Mouse (Mus musculus) forebrain, postnatal 0 days (tissue): ENCODE measurements around the gene Vmn2r78. TPM values are rescaled to one million over a fixed set of nuclear protein-coding genes. Genes with fewer than 3 reads are reported as not detected.
"Not testable (repeated sequence)": the region's sequence is repeated elsewhere in the genome, so short reads cannot be mapped to it uniquely, and the experiment has no call there.

Experiments
- ATAC-seq: fragments of 200-750 bp; cut with Nextera tagmentation; 2 replicates; pipeline ENCODE4 v1.8.0; 2017; ENCODE audit warnings: mild to moderate bottlenecking, moderate library complexity
- DNase-seq: peaks from one replicate; pipeline ENCODE4 v3.0.0-alpha.2; 2015
- H3K27ac ChIP-seq: fragments of 300-500 bp; sonication (generic); 2 replicates; pipeline ENCODE4 v1.5.1; 2014; ENCODE audit warnings: low read depth, mild to moderate bottlenecking, antibody characterized with exemption, low read length, moderate library complexity, mixed read lengths
- H3K27me3 ChIP-seq: fragments of 300-500 bp; sonication (generic); 2 replicates; pipeline ENCODE4 v1.6.1; 2014; ENCODE audit warnings: mild to moderate bottlenecking, low read length, mixed read lengths; ENCODE audit not compliant: insufficient read depth
- H3K36me3 ChIP-seq: fragments of 300-500 bp; sonication (generic); 2 replicates; pipeline ENCODE4 v1.6.1; 2014; ENCODE audit warnings: mild to moderate bottlenecking, moderate library complexity; ENCODE audit not compliant: insufficient read depth
- H3K4me1 ChIP-seq: fragments of 300-500 bp; sonication (generic); 2 replicates; pipeline ENCODE4 v1.6.1; 2014; ENCODE audit warnings: antibody characterized with exemption; ENCODE audit not compliant: insufficient read depth
- H3K4me2 ChIP-seq: fragments of 300-500 bp; sonication (generic); 2 replicates; pipeline ENCODE4 v1.6.1; 2014; ENCODE audit warnings: low read depth, mild to moderate bottlenecking, moderate library complexity
- H3K4me3 ChIP-seq: fragments of 300-500 bp; sonication (generic); 2 replicates; pipeline ENCODE4 v1.5.1; 2014; ENCODE audit warnings: low read depth, low read length, mixed read lengths
- H3K9ac ChIP-seq: fragments of 300-500 bp; sonication (generic); 2 replicates; pipeline ENCODE4 v1.6.1; 2014; ENCODE audit warnings: mild to moderate bottlenecking
- H3K9me3 ChIP-seq: fragments of 300-500 bp; sonication (generic); 2 replicates; pipeline ENCODE4 v1.6.1; 2016; ENCODE audit warnings: low read length
- CTCF ChIP-seq: sonication (generic); IDR thresholded peaks from 2 replicates; pipeline ENCODE4 v1.5.1; 2016; ENCODE audit warnings: antibody characterized with exemption, control low read depth, low read depth
- WGBS: fragments of 180-500 bp; shearing (Covaris S2); extraction: QIAGEN DNeasy Blood & Tissue Kit; methylation state at CpG from one replicate; pipeline ENCODE4 v1.1.7; 2014; 5-methylcytosine and 5-hydroxymethylcytosine counted together
- polyA plus RNA-seq: library from polyadenylated mRNA; unstranded; fragments of >200 nt; fragmentation: Nextera tagmentation; extraction: Ambion mirVana; gene quantifications from 2 replicates; pipeline ENCODE4 v1.2.1, GENCODE M21; 2015
- total RNA-seq: library from RNA; depleted of rRNA; stranded (reverse); fragments of >200 nt; gene quantifications from 2 replicates; pipeline ENCODE4 v1.2.3, GENCODE M21; 2014; rRNA removed

The Vmn2r78 gene
- total RNA-seq (not detected in 2 replicates), polyA plus RNA-seq (not detected in 2 replicates)

- not testable (repeated sequence) for H3K27me3 ChIP-seq, H3K4me3 ChIP-seq, DNase-seq, H3K27ac ChIP-seq, H3K9me3 ChIP-seq, ATAC-seq, H3K4me1 ChIP-seq, H3K4me2 ChIP-seq, H3K9ac ChIP-seq, H3K36me3 ChIP-seq
- 87% methylated on average over 2 of the region's 2 CpGs for WGBS
Observed at GRCm38 (mm10) chr7:86914794-86915193, at the start of gene Vmn2r78. Gene Vmn2r78, plus strand, starts transcription at chr7:86915094.

DNA sequence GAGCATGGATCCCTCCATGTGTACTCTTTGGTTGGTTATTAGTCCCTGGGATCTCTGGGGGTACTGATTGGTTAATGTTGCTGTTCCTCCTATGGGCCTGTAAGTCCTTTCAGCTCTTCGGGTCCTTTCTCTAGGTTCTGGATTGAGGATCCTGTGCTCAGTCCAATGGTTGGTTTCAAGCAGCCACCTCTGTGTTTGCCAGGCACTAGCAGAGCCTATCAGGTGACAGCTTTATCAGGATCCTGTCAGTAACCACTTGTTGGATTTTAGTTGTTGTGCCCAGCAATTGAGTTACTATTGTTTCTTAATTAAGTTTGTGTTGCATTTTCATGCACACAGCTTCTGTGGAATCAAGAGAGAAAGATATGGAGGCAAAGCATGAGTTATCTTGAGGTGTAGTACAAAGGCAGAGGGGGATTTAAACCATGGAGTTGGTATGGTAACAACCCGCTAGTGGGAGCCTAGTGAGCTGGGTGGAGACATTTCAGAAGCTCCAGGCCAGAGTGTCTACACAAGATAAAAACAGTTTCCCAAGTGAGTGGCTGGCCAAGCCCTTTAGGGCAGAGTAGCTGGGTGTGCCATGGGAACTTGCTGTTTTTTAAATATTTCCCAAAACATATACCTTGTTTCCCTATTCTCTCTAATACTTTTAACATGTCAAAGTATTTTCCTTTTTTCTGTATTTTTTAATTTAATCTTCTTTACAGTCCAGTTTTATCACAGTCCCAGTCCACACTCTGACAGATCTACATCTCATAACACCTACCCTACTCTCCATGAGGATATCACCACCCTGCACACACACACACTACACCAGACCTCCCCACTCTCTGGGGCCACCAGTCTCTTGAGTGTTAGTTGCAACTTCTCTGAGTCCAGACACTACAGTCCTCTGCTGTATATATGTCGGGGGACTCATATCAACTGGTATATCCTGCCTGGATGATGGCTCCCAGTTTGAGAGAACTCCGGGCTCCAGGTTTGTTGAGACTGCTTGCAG, 25.1 kb upstream of the Vmn2r78 start:
- H3K4me1 ChIP-seq: no peaks in the 10 kb centered on the region
- no peak for DNase-seq
- TF ChIP-seq CTCF: no peak
- no peaks in the 10 kb centered on the region for H3K36me3 ChIP-seq
- no peak overlapping the region for H3K27ac ChIP-seq
- H3K27me3 ChIP-seq: no peaks in the 10 kb centered on the region
- no peak for ATAC-seq
- H3K9me3 ChIP-seq: no peaks in the 10 kb centered on the region
- H3K4me2 ChIP-seq: no peak overlapping the region
- 88% methylated on average over 4 of the region's 4 CpGs for whole genome bisulfite sequencing
- no peak overlapping the region for H3K9ac ChIP-seq
- H3K4me3 ChIP-seq: no peak overlapping the region

- Histone ChIP-seq H3K4me1 (no peaks in the 10 kb centered on the region), H3K27me3 (no peaks in the 10 kb centered on the region), H3K36me3 (no peaks in the 10 kb centered on the region), H3K4me3 (no peak overlapping the region), H3K9ac (no peak overlapping the region), H3K4me2 (no peak overlapping the region), H3K9me3 (no peaks in the 10 kb centered on the region), H3K27ac (no peak overlapping the region)
- TF ChIP-seq CTCF: no peak
- WGBS: 80% methylated on average over 5 of the region's 5 CpGs
- DNase-seq: no peak
- ATAC-seq: no peak
Observed at GRCm38 (mm10) chr7:86937288-86937687, 22.4 kb downstream of the Vmn2r78 start.

GRCm38 (mm10) chr7:86994700-86995099, 79.8 kb downstream of the Vmn2r78 start:
- no peak overlapping the region for H3K4me3 ChIP-seq
- no peaks in the 10 kb centered on the region for H3K4me1 ChIP-seq
- ATAC-seq: no peak
- no peak overlapping the region for H3K9ac ChIP-seq
- no peak overlapping the region for H3K4me2 ChIP-seq
- H3K9me3 ChIP-seq: no peaks in the 10 kb centered on the region
- no peak for TF ChIP-seq CTCF
- no peaks in the 10 kb centered on the region for H3K27me3 ChIP-seq
- 78% methylated on average over 1 of the region's 1 CpGs for WGBS
- no peaks in the 10 kb centered on the region for H3K36me3 ChIP-seq
- H3K27ac ChIP-seq: no peak overlapping the region
- DNase-seq: no peak

- not testable (repeated sequence) for H3K27me3 ChIP-seq, H3K27ac ChIP-seq, H3K4me2 ChIP-seq, ATAC-seq, H3K4me1 ChIP-seq, H3K9me3 ChIP-seq, H3K9ac ChIP-seq, H3K36me3 ChIP-seq, DNase-seq, H3K4me3 ChIP-seq
- 82% methylated on average over 1 of the region's 1 CpGs for WGBS
Observed at GRCm38 (mm10) chr7:86995815-86996214, 80.9 kb downstream of the Vmn2r78 start, which contains the start of gene Vmn2r79. Gene Vmn2r79, plus strand, starts transcription at chr7:86996115.

Other genes starting within 250 kb of the Vmn2r78 start
- gene Olfr292, start 226.8 kb upstream of the Vmn2r78 start, total RNA-seq: not detected in 2 replicates
- gene Olfr292, start 226.8 kb upstream of the Vmn2r78 start, polyA plus RNA-seq: not detected in 2 replicates
- 3.0 and 3.3 TPM in 2 replicates for gene Folh1, start 139.2 kb upstream of the Vmn2r78 start, total RNA-seq
- 1.5 and 2.0 TPM in 2 replicates for gene Folh1, start 139.2 kb upstream of the Vmn2r78 start, polyA plus RNA-seq
- gene Vmn2r77, start 120.1 kb upstream of the Vmn2r78 start, total RNA-seq: not detected in 2 replicates
- not detected in 2 replicates for gene Vmn2r77, start 120.1 kb upstream of the Vmn2r78 start, polyA plus RNA-seq
- gene Vmn2r79, start 81.0 kb downstream of the Vmn2r78 start, total RNA-seq: not detected in 2 replicates
- gene Vmn2r79, start 81.0 kb downstream of the Vmn2r78 start, polyA plus RNA-seq: not detected in 2 replicates